Mouse (Mus musculus) spleen, adult 2 months (tissue): ENCODE measurements at regions not wholly inside any gene's neighbourhood (a gene's known extent, or its start where the extent isn't known, plus 50 kb on each side); places are given as distances from the start of the nearest gene placed in this dataset.

Experiments
- CTCF ChIP-seq: fragments of 200-500 bp; IDR thresholded peaks from 2 replicates; pipeline ENCODE4 v1.5.1; 2011; ENCODE audit warnings: mild to moderate bottlenecking, inconsistent platforms; ENCODE audit not compliant: insufficient read depth, insufficient read length, insufficient replicate concordance; ENCODE audit errors: extremely low read depth
- POLR2A ChIP-seq: fragments of 200-500 bp; IDR thresholded peaks from 2 replicates; pipeline ENCODE4 v1.6.1; 2011; ENCODE audit warnings: low read depth, low read length, inconsistent platforms

DNA sequence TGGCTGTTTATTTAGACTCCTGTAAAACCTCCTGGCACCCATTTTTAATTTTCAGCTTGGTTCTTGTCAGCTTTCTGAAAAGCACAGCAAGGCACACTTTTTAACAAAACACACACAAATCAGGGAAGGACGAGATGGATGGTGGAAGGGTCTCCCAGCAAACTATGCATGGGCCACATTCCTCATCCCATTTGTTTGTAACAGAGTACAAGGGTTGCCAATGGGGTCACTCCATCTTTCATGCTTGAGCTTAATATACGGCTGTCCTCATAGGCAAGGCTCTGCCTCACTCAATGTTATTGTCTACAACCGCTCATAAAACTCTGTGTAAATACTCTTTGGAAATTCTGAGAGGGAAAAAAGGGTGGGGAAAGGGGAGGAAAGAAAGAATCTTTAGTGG, 347.9 kb upstream of the Slc24a2 start:
- TF ChIP-seq CTCF (no peak), POLR2A (no peak)
